Mouse (Mus musculus) gastrocnemius, postnatal 10 days (tissue): ENCODE data around the gene Ankrd52. TPM values are rescaled to one million over a fixed set of nuclear protein-coding genes. Genes with fewer than 3 reads are reported as not detected.

Source experiments
- DNase-seq: peaks from one replicate; pipeline ENCODE4 v3.0.0; 2021; ENCODE audit warnings: mixed read lengths
- total RNA-seq, 2 experiments: library from RNA; stranded (reverse); gene quantifications; 2 replicates each; pipeline ENCODE4 v1.2.3; 2021

Ankrd52 gene
- total RNA-seq, 2 experiments from 2014 or later: 47.3 to 50.9 TPM

- no peak for DNase-seq
Measured at GRCm38 (mm10) chr10:128401638-128402037, 24.7 kb downstream of the Ankrd52 start.

GRCm38 (mm10) chr10:128403931-128404330 is 27.0 kb downstream of the Ankrd52 start:
- no peak for DNase-seq

GRCm38 (mm10) chr10:128408591-128409535 is 31.9 kb downstream of the Ankrd52 start:
- DNase-seq: no peak

GRCm38 (mm10) chr10:128409692-128410559 is 33.0 kb downstream of the Ankrd52 start:
- peak; percentile 97 for DNase-seq

- no peak for DNase-seq
Measured at GRCm38 (mm10) chr10:128410560-128410845, 33.6 kb downstream of the Ankrd52 start.

GRCm38 (mm10) chr10:128411211-128412054 is 34.5 kb downstream of the Ankrd52 start, which contains the start of the genes Nabp2 and Rnf41:
TSS of gene Nabp2 (minus strand) at chr10:128411492.
TSS of gene Rnf41 (plus strand) at chr10:128411657.
- peak; percentile 95 for DNase-seq

GRCm38 (mm10) chr10:128412055-128412381 is 35.1 kb downstream of the Ankrd52 start:
- no peak for DNase-seq

- no peak for DNase-seq
Measured at GRCm38 (mm10) chr10:128412558-128412957, 35.6 kb downstream of the Ankrd52 start.

GRCm38 (mm10) chr10:128413076-128413475 is 36.2 kb downstream of the Ankrd52 start:
- DNase-seq: no peak

- DNase-seq: no peak
Measured at GRCm38 (mm10) chr10:128414848-128415247, 37.9 kb downstream of the Ankrd52 start.

- DNase-seq: no peak
Measured at GRCm38 (mm10) chr10:128422426-128422825, 45.5 kb downstream of the Ankrd52 start.

GRCm38 (mm10) chr10:128424604-128425003 is 47.7 kb downstream of the Ankrd52 start:
- no peak for DNase-seq

- DNase-seq: no peak
Measured at GRCm38 (mm10) chr10:128425260-128425659, 48.3 kb downstream of the Ankrd52 start.

GRCm38 (mm10) chr10:128429052-128429451 is 52.1 kb downstream of the Ankrd52 start:
- no peak for DNase-seq

GRCm38 (mm10) chr10:128429454-128429853 is 52.5 kb downstream of the Ankrd52 start:
- no peak for DNase-seq

- no peak for DNase-seq
Measured at GRCm38 (mm10) chr10:128433417-128433816, 56.5 kb downstream of the Ankrd52 start.

GRCm38 (mm10) chr10:128434681-128435080 is 57.8 kb downstream of the Ankrd52 start:
- no peak for DNase-seq

GRCm38 (mm10) chr10:128435186-128435823 is 58.4 kb downstream of the Ankrd52 start:
- DNase-seq: peak; percentile 33

GRCm38 (mm10) chr10:128435873-128436272 is 59.0 kb downstream of the Ankrd52 start:
- no peak for DNase-seq

- DNase-seq: no peak
Measured at GRCm38 (mm10) chr10:128436376-128436775, 59.5 kb downstream of the Ankrd52 start.

- no peak for DNase-seq
Measured at GRCm38 (mm10) chr10:128438675-128439279, 61.9 kb downstream of the Ankrd52 start.
